Mouse (Mus musculus) spleen, postnatal 36 days (tissue): ENCODE measurements at regions not wholly inside any gene's neighbourhood (a gene's known extent, or its start where the extent isn't known, plus 50 kb on each side); places are given as distances from the start of the nearest gene placed in this dataset.

Source experiments
- DNase-seq, 2 experiments: peaks; one replicate each; pipeline ENCODE4 v3.0.0; 2022; ENCODE audit warnings: low spot score in 2 of 2, mixed read lengths in 1 of 2

DNA sequence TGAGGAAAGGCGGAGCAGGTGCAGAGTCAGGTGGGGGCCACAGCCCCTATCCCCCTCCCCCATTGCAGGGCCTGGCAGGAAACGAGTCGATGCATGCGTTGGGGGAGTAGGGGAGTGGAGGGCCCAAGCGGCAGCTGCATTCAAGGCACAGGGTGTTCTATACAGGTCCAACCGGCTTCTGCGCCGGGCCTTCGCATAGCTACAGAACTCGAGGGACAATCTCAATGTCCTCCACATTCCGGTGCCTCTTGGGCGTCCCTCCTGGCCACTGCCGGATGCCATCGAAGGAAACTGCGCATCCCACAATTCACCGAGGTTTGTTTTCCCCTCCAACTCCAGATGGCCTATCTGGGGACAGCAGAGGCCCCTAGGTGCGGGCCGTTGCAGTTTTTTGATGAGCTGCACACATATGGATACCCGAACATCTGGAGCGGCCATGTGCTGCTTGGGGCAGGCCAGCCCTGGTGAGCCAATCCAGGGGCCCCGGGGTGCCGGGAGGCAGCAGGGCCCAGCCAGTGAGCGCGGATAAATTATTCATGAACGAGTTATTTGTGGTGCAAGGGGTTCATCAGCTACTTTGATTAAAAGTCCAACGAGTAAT, 137.5 kb downstream of the Tle3 start:
- DNase-seq: no peak

DNA sequence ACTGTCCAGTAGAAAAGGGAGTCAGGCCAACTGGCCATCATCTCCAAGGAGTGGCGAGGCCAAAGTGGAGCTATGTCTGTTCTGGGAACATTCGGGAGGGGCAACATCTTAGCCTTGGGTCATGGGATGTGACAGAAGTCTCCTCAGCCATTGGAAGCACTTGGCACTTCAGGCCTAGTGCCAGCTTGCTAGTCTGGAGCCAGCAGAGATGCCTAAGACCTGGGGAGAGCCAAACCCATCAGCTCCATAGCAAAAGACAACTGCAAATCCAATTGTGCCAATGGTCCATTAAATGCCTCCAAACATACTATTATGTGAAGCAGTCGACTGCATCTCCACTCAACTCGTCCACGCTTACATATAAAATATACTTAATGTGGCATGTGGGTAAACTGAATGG, 136.9 kb downstream of the Tle3 start:
- DNase-seq: no peak

- no peak for DNase-seq
These were observed 128.7 kb downstream of the Tle3 start for GRCm38 (mm10) chr9:61500851-61501250.

GRCm38 (mm10) chr9:61492896-61493295, 120.7 kb downstream of the Tle3 start:
- no peak for DNase-seq

- DNase-seq: no peak
These were observed 119.1 kb downstream of the Tle3 start for GRCm38 (mm10) chr9:61491131-61491712.

GRCm38 (mm10) chr9:61489983-61490382, 117.8 kb downstream of the Tle3 start:
- DNase-seq: no peak

DNA sequence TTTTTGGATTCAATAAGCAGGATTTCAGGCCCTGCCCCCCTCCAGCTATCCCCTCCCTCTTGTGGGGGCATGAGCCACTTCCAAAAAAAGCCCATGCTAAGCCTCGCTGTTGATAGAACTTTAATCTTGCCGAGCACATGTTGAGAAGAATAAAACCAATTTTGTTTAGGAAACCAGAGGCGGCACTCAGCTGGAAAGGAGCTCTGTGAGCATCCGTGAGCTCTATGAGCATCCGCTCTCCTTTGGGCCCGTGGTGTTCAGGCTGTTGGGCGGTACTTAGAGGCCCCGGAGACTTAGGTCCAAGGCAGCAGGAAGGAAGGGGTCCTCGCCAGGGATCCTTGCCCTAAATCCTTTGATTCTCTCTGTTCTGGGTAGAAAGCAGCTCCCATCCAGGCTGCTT, 117.0 kb downstream of the Tle3 start:
- no peak for DNase-seq

DNA sequence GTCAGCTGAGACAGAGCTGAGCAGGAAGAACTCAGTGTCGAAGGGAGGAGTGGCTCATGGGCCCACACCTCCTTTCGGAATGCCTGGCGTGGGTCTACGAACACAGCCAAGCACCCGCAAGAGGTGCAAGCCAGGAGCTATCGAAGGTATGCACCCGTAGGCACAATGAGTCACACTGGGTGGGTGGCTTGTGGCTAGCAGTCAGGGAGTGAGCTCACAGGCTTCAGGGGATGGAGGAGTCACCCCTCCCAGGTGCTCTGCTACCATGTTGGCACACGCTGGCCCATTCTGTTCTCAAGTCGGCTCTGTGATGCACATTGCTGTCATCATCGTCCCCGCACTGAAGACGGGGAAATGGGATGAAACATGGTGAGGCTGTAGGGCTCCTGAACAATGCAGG, 115.7 kb downstream of the Tle3 start:
- DNase-seq: no peak

DNA sequence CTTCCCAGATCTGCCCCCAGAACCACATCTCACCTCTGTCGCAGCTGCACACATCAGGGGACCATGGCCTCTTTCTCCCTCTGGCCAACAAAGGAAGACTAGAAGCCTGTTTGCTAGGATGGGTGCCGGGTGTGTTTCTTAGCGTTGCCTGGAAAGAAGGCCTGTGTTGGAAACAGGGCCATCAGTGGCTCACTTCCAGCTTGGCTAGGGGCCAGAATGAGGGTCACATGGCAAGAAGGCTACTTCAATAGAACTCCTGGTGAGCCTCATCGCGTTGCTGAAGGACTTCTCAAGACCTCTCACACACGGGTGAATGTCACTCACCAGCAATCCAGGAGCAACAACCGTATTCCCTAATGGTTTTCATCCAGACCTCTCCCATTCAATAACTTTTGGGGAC, 115.0 kb downstream of the Tle3 start:
- DNase-seq: no peak

DNA sequence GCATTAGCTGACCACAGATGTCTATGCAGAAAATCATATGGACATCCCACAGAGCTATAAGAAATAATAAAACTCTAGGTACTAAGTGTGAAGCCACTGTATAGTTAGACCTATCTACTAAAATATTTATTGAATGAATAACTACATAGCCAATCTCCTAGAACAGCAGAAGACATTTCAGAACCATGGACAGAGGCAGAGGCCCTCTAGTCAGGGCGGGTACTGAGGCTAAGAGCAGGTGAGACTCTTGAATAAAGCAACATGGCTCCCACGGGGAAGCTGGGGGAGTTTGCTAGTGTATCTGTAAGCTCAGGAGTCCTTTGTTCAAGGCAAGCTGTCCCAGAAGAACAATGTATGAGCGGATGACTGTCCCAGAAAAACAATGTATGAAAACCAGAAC, 112.2 kb downstream of the Tle3 start:
- peak; percentile 12 to 15 for DNase-seq

- DNase-seq: peak in 1 of 2 experiments; percentile 8
These were observed 107.5 kb downstream of the Tle3 start for GRCm38 (mm10) chr9:61479626-61480025.

- peak; percentile 65 to 66 for DNase-seq
These were observed 106.7 kb downstream of the Tle3 start for GRCm38 (mm10) chr9:61478862-61479261.

- no peak for DNase-seq
These were observed 104.2 kb downstream of the Tle3 start for GRCm38 (mm10) chr9:61476351-61476750.

GRCm38 (mm10) chr9:61470815-61471505, 98.8 kb downstream of the Tle3 start:
- DNase-seq: no peak

GRCm38 (mm10) chr9:61468897-61469509, 96.8 kb downstream of the Tle3 start:
- no peak for DNase-seq

DNA sequence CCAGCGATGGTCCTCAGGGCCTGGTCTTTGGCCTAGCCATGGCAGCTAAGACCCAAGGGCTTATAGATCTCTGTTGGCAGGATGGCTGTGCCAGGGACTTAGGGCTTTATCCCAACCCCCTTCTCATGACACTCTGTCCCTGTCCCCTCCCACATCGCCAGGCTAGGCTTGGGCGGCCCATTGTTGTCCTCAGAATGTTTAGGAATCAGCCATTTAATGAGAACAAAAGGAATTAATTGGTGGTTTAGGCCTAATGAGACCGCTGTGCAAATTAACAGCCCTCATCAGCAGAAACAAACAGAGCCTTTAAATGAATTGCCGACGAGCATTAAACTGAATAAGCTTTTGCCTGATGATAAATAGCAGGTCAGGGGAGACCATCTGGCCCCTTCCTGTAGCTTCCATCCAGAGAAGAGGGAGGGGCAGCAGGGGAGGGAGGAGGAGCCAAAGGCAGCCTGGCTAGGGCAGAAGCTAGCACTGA, 96.2 kb downstream of the Tle3 start:
- DNase-seq: no peak
